Mouse (Mus musculus) left cerebral cortex, postnatal 10 days (tissue): ENCODE measurements at regions not wholly inside any gene's neighbourhood (a gene's known extent, or its start where the extent isn't known, plus 50 kb on each side); places are given as distances from the start of the nearest gene placed in this dataset.

Experiments
- DNase-seq, 2 experiments: peaks; one replicate each; pipeline ENCODE4 v3.0.0; 2021 to 2022; ENCODE audit warnings: low spot score in 2 of 2, mixed read lengths in 1 of 2; ENCODE audit errors: extremely low spot score in 1 of 2
- intact Hi-C: fragments of 180-260 bp; cut with DNase I; formaldehyde crosslinking; loops from one replicate; pipeline ENCODE4 v1.15.1; 2025

- intact Hi-C loops: no loop called here
Measured at GRCm38 (mm10) chr13:119081691-119082090, 346.7 kb upstream of the Paip1 start.

DNA sequence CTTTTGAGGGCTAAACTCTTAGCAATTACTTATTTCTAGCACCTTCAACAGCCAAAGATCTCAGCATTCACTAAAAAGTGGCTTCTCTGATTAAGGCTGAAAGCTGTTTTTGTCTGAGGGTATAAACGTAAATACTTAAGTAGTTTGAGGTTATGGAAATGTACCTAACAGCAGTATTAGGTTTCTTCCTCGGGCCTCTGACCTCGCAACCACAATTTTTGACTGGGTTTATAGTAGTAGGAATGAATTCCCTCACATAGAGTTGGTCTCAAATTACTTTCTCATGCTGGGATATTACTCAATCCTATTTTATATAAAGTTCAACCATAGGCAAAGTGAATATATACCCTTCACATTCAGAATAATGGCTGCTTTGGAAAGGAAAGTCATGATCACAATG is 310.5 kb upstream of the Paip1 start:
- intact Hi-C loops: no loop called here
- DNase-seq: no peak

More at GRCm38 (mm10) chr13:119081691-119082090, 346.7 kb upstream of the Paip1 start:
- DNase-seq: no peak

DNA sequence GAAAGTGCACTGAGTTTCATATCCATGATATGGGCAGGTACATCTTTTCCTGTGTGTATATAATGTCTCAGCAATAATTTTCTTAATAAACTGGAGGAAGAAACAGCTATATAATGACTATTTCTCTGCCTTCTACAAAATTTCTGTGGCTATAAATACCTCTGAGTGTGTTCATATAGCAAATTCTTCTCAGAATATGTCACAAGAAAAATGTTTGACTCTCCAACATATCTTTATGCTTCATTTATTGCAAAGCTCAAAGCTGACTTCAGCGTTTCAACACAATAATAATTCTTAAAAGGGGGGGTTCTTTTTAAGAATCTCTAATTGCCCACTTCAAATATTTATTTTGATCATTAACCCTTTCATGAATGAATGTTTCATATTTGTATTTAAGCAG is 310.0 kb upstream of the Paip1 start:
- intact Hi-C loops: no loop called here
- DNase-seq: no peak

- DNase-seq: no peak
- intact Hi-C loops: no loop called here
Measured at GRCm38 (mm10) chr13:119140436-119140835, 288.0 kb upstream of the Paip1 start.

DNA sequence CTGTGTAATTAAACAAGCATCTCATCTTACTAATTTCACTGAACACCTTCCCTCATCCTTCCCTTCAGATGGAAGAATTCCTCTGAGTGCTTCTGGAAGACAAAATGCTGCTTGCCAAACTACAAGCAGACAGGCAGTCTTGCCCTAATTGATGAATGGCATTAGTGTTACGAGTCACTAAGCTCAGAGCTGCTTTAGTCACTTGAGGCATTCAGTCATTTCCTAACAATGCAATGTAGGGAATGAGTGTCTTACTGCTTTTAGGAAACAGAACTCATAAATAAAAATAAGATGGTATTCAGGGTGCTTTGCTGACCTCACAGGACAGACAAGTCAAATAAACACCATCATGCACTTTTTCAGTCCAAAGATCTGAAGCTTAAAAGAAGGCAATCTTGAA is 285.1 kb upstream of the Paip1 start:
- intact Hi-C loops: no loop called here
- no peak for DNase-seq

DNA sequence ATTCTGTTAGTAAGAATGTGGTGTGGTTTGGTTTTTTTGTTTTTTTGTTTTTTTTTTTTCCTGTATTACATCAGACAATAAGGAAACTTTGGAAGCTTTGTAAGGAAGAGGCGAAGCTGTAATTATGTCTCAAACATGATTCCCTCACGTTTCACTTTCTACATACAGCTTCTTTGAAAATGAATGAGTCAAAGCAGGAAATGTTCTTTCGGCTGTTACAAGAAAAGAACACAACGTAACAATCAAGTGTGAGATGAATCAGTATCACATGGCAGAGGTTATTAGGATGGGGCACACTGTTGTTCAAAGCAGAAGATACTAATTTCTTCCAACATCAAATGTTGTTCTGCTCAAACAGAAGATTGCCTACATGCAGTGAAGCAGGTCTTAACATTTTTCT is 282.7 kb upstream of the Paip1 start:
- DNase-seq: no peak
- intact Hi-C loops: no loop called here

- intact Hi-C loops: no loop called here
- no peak for DNase-seq
Measured at GRCm38 (mm10) chr13:119147701-119148100, 280.7 kb upstream of the Paip1 start.

- no peak for DNase-seq
- intact Hi-C loops: no loop called here
Measured at GRCm38 (mm10) chr13:119149141-119149540, 279.3 kb upstream of the Paip1 start.

- intact Hi-C loops: no loop called here
- no peak for DNase-seq
Measured at GRCm38 (mm10) chr13:119150847-119151548, 277.4 kb upstream of the Paip1 start.

DNA sequence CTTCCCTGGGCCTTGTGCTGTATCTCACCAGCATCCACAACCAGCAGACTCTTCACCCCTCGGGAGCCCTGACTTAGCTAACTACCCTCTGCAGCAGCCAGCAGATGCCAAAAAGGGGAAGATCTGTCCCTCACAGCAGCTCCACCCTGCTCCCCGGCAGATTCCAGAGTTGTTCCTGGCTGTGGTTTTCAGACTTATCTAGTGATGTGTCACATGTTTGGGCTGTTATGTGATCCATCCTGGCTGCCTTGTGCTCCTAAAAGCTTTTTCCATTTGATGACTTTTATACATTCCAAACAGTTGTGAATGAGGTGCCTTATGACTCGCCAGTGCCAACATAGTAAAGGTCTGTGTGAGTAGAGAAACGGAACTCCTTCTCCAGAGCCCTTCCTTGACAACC is 250.6 kb upstream of the Paip1 start:
- no peak for DNase-seq
- intact Hi-C loops: no loop called here

DNA sequence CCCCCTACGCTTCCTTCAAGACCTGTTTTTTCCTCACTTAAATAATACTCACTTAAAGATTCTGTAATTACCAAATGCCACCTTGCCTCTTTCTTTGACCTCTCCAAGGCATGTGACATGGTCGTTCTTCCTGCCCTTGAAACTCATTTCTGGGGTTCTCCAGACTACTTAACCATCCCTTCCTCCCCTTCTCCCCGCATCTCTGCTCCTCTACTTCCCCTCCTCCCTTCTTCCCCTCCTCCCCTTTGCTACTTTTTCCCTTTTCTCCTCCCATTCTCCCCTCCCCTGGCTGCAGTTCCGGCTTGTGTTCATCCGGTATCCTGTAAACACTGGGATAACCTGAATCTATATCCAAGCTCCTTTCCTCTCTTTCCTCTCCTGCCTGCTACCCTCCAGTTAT is 250.2 kb upstream of the Paip1 start:
- intact Hi-C loops: no loop called here
- no peak for DNase-seq

- no peak for DNase-seq
- intact Hi-C loops: no loop called here
Measured at GRCm38 (mm10) chr13:119179157-119179920, 249.1 kb upstream of the Paip1 start.

DNA sequence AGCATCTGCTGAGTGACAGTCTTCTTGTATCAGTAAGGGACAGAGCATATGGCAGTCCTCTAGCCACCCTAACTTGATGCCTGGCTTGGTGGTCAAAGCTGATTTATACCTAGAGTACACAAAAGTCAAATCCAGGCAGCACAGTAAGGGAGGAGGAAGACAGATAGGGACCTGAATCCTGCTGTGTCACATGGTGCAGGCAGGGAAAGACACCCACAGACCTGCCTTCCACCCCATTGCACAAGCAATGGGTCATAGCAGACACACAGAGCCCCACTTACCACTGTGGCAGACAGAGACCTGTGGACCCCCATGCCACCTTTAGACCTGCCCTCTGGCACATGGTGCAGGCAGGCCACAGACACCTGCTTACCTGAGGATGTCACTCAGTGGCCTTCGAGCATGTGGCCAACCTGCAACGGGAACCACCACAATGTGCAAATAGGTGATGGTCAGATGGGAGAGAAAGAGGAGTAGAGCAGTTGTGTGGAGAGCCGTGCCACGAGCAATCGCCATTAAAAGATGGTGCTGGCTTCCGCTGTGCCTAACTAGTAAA is 244.0 kb upstream of the Paip1 start:
- intact Hi-C loops: no loop called here
- no peak for DNase-seq

- no peak for DNase-seq
- intact Hi-C loops: no loop called here
Measured at GRCm38 (mm10) chr13:119185567-119186143, 242.7 kb upstream of the Paip1 start.

DNA sequence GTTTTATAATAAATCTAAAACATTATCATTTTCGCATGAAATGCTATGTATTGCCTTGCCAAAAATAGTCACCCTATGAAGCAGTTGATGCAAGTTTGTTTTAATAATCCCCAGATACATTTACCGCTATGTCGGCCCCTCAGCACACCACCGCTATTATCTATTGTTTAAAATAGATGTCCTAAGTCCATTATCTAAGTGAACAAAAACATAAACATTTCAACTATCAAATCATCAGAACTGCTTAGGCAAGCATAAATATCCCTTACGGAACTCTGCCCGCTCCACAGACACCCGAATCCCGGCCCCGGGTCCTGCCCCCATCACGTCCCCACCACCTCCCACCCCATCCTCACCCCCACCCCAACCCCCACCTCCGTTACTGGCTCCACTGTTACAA is 196.8 kb upstream of the Paip1 start:
- DNase-seq: no peak
- intact Hi-C loops: no loop called here

GRCm38 (mm10) chr13:119232100-119233029 is 196.0 kb upstream of the Paip1 start:
- DNase-seq: no peak
- intact Hi-C loops: no loop called here

DNA sequence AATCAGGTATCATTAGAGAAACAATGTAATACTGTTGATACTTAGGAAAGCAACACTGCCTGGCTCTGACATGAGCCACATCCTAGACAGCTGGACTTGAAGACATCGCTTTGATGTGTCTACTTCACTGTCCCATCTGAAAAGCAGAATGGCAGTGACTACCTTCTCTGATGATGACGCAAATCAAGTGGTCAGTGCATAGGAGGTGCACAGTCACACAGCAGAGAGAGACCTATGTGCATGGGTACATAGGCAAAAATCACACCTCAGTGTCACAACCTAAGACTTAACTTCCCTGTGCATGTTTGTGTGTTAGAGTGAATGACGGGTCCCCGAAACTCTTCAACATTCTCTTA is 195.4 kb upstream of the Paip1 start:
- intact Hi-C loops: no loop called here
- DNase-seq: no peak

DNA sequence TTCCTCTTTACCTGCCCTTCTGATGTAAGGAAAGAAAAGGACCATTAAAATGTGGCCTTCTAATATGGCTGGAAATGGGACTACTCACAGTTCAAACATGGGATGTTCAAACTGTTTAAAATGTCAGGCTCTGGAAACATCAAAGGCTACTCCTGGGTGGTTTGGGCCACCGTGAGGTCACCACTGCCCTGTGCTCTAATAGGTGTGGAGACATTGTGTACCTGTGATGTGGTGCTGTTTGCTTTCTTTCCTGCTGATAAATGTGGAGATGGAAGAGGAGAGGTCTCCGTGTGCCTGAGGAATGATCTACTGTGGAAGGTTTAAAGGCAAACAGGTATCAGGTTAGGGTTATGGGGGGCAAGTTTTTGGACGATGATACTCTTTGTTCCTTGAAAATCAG is 194.5 kb upstream of the Paip1 start:
- intact Hi-C loops: no loop called here
- no peak for DNase-seq

DNA sequence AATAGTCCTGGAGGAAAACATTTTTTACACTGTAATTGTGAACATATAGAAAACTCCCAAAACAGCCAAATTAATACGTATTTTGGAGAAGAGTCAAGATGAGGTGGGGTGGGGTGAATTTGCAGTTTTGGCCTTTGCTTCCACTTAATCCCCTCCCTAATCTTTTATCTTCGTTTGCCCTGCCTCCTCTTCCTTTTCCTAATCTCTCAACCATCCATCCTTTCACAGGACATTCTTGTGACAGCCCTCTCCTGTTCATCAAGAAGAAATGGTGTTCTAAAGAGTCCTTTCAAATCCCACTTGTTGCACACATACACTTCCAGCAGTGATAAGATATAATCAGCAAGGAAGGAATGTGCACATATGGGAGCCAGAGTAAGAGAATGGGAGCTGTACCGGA is 186.0 kb upstream of the Paip1 start:
- intact Hi-C loops: no loop called here
- no peak for DNase-seq
